Mouse (Mus musculus) neutrophil, adult 5-6 weeks (primary cell): Measurements from ENCODE around the gene Eif5b. TPM values are rescaled to one million over a fixed set of nuclear protein-coding genes. Genes with fewer than 3 reads are reported as not detected.
"Not testable (repeated sequence)": the region's sequence is repeated elsewhere in the genome, so short reads cannot be mapped to it uniquely, and the experiment has no call there.

Experiments
- ATAC-seq: fragments of 151-379, 151-347 bp; 2 replicates; pipeline ENCODE4 v1.8.0; 2017; ENCODE audit warnings: mild to moderate bottlenecking, moderate TSS enrichment; ENCODE audit not compliant: insufficient number of reproducible peaks, poor library complexity, low FRiP score, severe bottlenecking; ENCODE audit errors: extremely low read depth
- total RNA-seq: library from RNA; stranded (forward); fragments of 200-1000 nt; gene quantifications from 2 replicates; pipeline ENCODE4 v1.2.3, GENCODE M21; 2017

The Eif5b gene
- total RNA-seq, 1 experiment from 2014 or later = 24.2 TPM

GRCm38 (mm10) chr1:38000844-38001243, 3.0 kb downstream of the Eif5b start:
- no peak for ATAC-seq

- ATAC-seq = no peak
Observed at GRCm38 (mm10) chr1:38001956-38002355, 4.1 kb downstream of the Eif5b start.

DNA sequence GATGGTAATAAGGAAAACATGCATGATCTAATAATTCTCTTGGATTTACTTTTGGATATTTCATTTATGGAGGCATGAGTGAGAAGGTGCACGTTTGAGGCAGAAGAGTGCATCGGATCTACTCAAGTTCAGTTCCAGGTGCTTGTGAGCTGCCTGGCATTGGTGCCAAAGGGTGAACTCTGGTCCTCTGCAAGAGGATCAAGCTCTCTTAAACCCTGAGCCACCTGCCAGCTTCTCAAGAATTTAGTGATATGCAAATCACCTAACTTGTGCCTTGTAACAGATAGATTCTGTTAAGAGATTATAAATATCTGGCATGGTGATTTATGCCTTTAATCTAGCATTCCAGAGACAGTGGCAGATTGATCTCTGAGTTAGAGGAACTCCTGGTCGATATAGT, 5.2 kb downstream of the Eif5b start:
- no peak for ATAC-seq

- ATAC-seq = no peak
Observed at GRCm38 (mm10) chr1:38006741-38007140, 8.9 kb downstream of the Eif5b start.

- ATAC-seq = no peak
Observed at GRCm38 (mm10) chr1:38011647-38012046, 13.8 kb downstream of the Eif5b start.

DNA sequence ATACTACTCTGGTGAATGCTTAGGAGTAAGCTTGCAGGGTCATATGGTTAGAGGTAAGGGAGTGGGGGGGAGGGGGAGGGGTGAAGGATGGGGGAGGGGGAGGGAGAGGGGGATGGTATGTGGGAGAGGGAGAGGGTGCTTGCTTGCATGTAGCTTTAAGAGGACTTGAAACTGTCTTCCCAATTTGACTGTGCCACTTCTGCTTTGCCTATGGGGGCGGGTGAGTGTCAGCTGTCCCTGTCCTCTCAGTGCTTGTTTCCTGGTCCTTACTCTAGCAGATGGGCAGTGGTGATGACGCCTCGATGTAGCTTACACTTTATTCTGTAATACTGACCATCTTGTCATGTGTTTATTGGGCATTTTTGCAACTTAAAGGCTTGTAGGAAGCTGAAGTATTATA, 14.3 kb downstream of the Eif5b start:
- 0 out of 2 replicates have a peak, but pooled peaks have one; percentile 39 for ATAC-seq

DNA sequence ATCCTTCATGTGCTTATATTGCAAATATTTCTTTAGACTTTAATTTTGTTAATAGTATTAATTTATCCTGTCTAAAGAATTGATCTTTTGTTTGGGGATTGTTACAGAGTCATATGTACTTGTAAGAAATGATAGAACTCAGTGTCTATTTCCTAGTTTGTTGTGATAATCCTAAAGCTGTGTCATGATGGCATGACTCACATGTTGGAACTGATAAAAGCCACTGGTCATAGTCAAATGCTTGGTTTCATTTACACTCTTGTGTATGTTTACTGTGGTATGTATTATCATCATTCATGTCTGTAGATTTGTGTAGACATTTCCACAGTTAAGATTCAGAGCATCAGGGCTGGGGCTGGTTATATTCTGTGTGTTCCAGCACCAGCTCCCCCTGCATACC, 14.7 kb downstream of the Eif5b start:
- no peak for ATAC-seq

DNA sequence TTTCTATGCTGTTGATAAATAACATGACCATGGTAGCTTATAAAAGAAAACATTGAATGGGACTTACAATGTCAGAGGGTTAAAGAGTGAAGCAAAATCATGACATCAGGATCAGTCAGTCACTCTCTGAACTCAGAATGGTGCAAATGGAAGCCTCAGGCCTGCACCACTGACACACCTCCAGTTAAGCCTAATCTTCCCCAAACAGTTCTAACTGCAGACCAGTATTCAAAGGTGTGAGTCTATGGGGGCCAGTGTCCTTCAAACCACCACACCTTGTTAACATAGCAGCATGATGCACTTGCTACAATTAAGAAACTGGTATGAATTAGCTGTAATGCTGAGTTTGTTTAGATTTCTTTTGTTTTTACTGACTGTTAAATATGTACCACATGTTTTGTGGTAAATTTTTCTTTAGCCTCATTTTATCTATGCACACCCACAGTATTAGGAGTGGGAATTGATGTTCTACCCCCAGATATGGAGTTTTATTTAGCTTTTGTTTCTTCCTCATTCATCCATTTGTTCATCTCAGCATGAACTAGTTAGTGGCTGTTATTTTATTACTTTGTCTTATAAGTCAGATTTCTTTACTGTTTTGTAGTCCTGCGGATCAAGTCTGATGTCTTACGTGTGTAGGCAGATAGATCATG, 16.9 kb downstream of the Eif5b start:
- no peak for ATAC-seq

GRCm38 (mm10) chr1:38027301-38027700, 29.5 kb downstream of the Eif5b start:
- ATAC-seq = no peak

- ATAC-seq = no peak
Observed at GRCm38 (mm10) chr1:38031391-38031790, 33.6 kb downstream of the Eif5b start.

- no peak for ATAC-seq
Observed at GRCm38 (mm10) chr1:38035521-38035920, 37.7 kb downstream of the Eif5b start.

GRCm38 (mm10) chr1:38037375-38037774, 39.6 kb downstream of the Eif5b start:
- no peak for ATAC-seq

GRCm38 (mm10) chr1:38038898-38039297, 41.1 kb downstream of the Eif5b start:
- ATAC-seq = no peak

- ATAC-seq = no peak
Observed at GRCm38 (mm10) chr1:38048121-38048520, 50.3 kb downstream of the Eif5b start.

- ATAC-seq = no peak
Observed at GRCm38 (mm10) chr1:38049562-38049961, 51.8 kb downstream of the Eif5b start.

DNA sequence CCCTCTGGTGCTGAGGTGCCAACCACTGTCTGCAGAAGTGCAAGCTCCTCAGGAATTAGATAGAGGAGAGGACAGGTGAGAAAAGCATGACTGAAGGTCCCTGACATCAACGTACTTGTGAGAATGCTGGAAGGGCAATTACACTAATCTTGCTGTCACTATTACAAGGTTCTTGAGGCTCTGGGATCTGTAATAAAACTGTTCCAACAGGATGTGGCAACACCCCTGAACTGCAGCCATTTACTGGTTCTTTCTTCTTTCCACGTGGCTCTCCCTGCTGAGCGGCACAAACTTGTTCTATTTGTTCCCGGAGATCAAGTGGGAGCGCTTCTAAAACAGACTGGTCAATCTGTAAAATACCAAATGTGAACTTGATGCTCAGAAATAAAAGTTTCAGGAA, 57.4 kb downstream of the Eif5b start:
- no peak for ATAC-seq

GRCm38 (mm10) chr1:38058417-38058816, 60.6 kb downstream of the Eif5b start:
- no peak for ATAC-seq

- not testable (repeated sequence) for ATAC-seq
Observed at GRCm38 (mm10) chr1:38062156-38062555, 64.3 kb downstream of the Eif5b start.

- no peak for ATAC-seq
Observed at GRCm38 (mm10) chr1:38067276-38067675, 69.5 kb downstream of the Eif5b start.

DNA sequence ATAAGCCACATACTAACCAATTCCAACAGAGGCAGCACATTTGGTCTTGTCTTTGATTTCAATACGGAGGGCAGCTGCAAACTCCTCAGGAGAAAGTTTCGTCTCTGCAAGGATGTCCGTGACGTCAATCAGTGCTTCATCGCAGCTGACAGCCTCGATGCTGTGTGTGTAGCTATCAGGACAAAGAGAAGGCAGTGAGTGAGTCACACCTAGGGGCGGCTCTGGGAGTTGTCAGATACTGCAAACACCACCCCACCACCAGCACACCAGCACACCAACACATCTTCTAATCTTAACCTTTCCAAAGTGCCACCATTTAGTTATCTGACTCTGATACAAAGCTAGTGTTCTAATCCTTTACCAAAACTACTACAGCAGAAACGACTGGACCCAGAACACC, 73.5 kb downstream of the Eif5b start:
- ATAC-seq = no peak

DNA sequence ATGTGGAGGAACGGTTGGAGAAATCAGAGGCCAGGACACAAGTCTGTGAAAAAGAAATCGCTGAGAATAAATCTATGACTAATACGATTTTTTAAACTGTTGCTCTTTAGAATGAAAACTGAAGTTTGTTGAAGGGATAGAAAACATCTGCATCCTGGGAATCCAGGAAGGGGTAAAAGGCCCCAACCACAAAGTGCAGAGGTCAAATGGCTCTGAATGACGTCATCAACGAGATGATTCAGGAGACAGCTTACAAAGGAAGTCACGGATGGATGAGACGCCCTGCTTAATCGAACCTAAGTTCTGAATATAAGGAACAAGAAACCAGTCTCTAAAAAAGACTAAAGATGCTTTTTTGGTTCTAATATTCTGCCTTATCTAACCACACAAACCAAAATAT, 83.5 kb downstream of the Eif5b start:
- ATAC-seq = no peak
